Mouse (Mus musculus) brain, embryonic 14.5 days (tissue): ENCODE results near the gene Tgfbi. TPM values are rescaled to one million over a fixed set of nuclear protein-coding genes. Genes with fewer than 3 reads are reported as not detected.

Source experiments
- DNase-seq: peaks from one replicate; pipeline ENCODE4 v3.0.0-alpha.2; 2011; ENCODE audit warnings: low read depth
- CTCF ChIP-seq: fragments of 200-500 bp; IDR thresholded peaks from 2 replicates; pipeline ENCODE4 v1.5.1; 2012; ENCODE audit warnings: inconsistent platforms, mild to moderate bottlenecking, moderate library complexity, borderline replicate concordance; ENCODE audit not compliant: insufficient read depth, insufficient read length; ENCODE audit errors: extremely low read depth
- POLR2A ChIP-seq: fragments of 200-500 bp; IDR thresholded peaks from 2 replicates; pipeline ENCODE4 v1.6.1; 2012; ENCODE audit warnings: mild to moderate bottlenecking, inconsistent platforms, borderline replicate concordance; ENCODE audit not compliant: poor library complexity, insufficient read depth, insufficient read length, severe bottlenecking; ENCODE audit errors: extremely low read depth
- polyA plus RNA-seq: library from polyadenylated mRNA; depleted of rRNA; stranded (reverse); fragments of >200 nt; gene quantifications from 2 replicates; pipeline ENCODE4 v1.2.3, GENCODE M21; 2012; rRNA removed

Gene Tgfbi
- 4.1 and 7.0 TPM in 2 replicates for polyA plus RNA-seq

DNA sequence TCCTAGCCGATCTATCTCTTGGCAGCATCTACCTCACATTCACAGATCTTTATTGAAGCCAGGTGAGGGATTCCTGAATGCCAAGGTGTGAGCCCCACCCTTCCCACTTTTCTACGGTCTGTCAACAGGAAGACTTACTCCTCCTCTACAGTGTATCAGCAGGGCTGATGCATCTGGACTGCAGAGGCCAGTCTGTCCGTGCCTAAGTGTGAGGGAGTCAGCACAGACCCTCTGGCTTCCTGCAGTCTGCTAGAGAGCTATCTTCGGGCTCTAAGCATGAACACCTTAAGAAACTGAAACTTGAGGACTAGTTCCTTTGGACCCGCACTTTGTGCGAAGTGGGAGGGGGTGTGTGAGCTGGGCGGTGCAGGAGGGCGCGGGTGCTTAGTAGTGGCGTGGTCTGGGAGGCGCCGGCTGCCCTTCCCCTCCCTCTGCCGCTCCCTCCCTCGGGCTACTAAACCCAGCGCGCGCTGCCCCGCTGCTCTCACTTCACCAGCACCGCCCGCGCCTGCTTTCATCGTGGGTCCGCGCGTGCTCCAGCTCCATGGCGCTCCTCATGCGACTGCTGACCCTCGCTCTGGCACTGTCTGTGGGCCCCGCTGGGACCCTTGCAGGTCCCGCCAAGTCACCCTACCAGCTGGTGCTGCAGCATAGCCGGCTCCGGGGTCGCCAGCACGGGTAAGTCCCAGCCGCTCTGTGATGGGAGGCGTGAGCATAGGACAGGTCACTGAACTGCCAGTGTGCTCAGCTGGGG lies at the start of gene Tgfbi:
Tgfbi (plus strand) TSS at position 421 of the 754 bp plus-strand sequence.
- peak; percentile 58 for DNase-seq
- no peak for TF ChIP-seq CTCF
- TF ChIP-seq POLR2A, result no peak

DNA sequence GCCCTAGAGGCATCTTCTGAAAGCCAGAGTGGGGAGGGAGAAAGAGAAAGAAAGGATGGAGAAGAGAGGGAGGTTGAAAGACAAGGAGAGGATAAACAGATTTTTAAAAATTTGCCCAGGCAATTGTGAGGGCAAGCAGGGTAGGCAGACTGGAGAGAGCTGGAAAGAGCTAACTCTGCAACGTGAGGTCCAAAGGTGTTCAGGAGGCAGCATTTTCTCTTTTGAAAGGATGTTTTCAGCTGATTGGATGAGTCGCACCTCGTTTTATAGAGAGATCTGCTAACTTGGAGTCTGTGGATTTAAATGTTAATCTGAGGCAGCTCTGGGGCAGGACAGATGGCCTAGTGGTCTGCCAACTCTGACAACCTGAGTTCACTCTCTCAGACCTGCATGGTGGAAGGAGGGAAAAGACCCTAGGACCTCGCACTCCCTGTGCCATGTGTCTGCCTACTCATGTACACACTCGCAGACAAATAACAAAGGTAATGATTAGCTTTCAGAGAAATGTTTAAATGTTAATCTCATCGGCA lies 49.4 kb upstream of the Tgfbi start:
- TF ChIP-seq CTCF (no peak), POLR2A (no peak)
- no peak for DNase-seq

DNA sequence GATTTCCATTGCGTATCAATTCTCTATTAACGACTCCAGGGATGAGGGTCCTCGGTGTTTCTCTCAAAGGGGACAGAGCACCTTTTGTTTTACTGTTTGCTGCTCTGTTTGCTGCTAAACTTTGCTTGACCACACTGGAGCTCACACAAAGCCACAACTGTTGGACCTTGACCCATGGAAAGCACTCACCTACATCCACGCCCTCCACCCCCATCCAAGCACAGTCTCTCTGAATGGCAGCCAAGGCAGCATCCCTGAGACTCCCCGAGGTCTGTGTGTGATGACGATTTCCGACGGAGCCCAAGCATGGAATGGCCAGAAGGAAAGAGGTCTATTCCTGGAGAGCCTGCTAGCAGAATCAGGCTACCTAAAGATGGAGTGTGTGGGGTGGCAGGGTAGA lies 48.2 kb upstream of the Tgfbi start:
- TF ChIP-seq CTCF (no peak), POLR2A (no peak)
- no peak for DNase-seq

DNA sequence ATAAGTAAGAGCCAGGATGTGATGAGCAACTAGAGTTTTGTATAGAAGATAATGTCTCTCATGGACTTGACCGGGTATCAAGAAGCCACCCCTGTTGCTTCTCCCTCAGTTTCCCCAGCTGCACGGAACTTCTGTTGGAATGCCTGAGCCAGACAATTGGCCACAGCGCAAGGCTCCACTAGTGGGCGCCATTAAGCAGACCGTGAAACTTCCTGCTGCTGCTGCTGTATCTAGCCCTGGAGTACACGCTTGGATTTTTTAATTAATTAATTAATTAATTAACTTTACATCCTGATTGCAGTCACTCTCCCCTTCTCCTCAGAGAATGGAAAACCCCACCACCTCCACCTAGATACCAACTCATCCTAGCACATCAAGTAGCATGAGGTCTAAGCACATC lies 46.2 kb upstream of the Tgfbi start:
- no peak for DNase-seq
- TF ChIP-seq CTCF (peak; percentile 67), POLR2A (no peak)

DNA sequence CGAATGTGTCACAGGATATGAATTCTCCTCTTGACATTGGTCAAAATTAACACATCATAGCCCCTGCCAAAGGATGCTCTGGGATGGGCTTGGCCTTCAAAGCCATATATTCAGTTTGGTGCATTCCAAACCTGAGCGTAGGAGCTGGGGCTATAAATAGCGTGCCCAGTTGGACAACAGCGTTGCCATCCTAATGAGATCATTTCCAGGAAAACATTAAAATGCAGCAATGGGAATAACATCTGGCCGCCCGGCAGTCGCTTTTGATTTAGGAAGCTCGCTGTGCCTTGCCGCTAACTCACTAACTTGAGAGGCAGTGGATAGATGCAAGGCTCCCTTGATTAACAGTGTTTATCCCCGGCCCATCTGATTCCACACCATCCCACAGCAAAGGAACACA lies 43.0 kb upstream of the Tgfbi start:
- peak; percentile 63 for DNase-seq
- no peak for TF ChIP-seq POLR2A
- no peak for TF ChIP-seq CTCF

DNA sequence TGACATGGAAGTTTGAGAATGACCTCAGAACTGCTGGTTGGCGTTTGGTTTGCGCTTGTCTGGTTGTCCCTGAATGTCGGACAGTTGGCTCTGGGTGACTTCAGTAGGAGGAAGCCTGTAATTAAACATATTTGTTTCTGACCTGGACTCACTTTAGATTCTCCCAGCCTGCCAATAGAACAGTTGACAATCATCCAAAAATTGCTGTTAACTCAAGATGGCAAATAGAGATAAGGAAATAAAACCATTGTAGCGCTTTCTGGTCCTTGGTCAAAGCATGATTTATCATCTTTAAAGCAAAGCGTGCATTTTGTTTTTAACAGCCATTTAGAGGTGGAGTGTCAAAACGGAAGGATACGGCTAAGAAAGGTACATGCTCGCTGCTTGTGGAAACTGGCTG lies 37.7 kb upstream of the Tgfbi start:
- no peak for TF ChIP-seq POLR2A
- TF ChIP-seq CTCF, result no peak
- DNase-seq, result no peak

DNA sequence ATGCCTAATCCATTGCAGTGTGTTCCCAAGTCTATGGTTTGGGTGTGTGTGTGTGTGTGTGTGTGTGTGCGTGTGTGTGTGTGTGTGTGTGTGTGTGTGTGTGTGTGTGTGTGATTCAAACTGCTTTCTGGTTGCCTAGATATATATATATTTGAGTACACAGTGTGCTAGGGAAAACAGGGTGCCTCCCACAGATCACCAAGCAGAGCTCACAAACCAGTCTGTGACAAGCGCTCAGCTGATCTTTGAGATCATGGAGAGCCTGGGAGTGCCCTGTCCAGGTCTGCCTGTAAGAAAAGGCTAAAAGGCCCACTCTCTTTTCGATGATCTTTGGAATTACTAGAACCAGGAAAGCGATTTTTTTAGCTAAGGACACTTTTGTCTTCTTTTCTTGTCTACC lies 34.2 kb upstream of the Tgfbi start:
- no peak for TF ChIP-seq POLR2A
- no peak for DNase-seq

DNA sequence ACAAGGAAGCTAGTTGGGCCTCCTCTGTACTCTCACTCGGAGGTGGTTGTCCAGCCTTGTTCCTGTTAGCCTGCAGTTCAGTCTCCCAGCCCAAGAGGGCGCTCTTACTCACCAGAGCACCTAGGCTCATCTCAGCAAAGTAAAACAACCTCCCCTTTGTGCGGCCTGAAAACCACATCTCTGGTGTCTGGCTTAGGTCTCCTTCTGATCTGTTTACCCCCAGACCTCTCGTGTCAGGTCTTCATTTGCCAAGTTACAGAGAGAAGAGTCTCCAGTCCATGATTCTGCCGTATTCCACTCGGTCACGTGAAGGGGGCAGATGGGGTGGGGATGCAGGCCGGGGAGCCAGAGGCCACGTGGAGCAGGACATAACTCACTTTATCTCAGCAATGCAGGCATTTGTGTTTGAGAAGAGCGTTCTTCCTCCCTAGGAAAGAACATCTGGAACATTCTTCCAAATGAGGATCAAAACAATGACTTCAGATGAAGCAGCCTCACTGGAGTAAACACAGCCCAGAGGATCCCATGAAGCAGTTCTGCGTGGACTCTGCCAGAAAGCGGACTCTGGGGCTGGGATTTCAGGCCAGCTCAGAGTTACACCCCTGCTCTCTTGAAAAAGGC lies 33.5 kb upstream of the Tgfbi start:
- TF ChIP-seq CTCF (peak; percentile 76), POLR2A (no peak)
- peak; percentile 57 for DNase-seq

DNA sequence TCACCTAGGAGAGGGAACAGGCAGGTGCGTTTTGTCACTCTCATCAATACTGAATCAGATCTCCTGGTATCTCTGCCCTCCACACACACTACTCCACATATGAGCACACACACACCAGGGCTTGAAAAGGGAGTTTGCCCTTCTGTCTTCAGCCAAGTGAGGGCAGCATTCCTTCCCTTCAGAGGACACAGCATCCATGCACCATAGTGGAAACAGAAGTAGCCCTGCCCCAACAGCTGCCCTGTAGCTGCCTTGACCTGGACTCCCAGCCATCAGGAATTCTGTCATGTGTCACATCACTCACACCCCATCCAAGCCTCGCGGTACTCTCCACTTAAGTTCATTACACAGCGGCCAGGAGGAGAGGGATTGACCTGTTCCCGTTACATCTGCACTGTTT lies 31.2 kb upstream of the Tgfbi start:
- TF ChIP-seq CTCF (no peak), POLR2A (no peak)
- DNase-seq, result no peak

DNA sequence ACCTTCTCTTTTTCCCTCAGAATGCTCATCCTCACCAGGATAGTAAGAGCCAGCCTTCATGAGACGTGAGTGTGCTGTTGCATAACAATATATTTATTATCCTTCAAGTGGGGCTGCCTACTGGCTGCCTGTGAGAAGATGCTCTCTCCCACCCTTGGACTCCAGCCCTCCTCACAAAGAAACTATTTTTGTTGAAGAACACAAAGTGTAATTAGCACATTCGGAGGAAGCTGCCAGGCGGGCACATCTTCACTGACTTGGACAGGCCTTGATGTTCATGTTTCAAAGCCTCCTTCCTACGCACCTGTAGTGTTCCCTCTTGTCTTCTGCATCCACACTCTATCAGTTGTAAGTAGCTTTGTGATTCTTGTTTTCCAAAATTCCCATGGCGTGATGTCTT lies 28.9 kb upstream of the Tgfbi start:
- TF ChIP-seq POLR2A (no peak), CTCF (no peak)
- no peak for DNase-seq

DNA sequence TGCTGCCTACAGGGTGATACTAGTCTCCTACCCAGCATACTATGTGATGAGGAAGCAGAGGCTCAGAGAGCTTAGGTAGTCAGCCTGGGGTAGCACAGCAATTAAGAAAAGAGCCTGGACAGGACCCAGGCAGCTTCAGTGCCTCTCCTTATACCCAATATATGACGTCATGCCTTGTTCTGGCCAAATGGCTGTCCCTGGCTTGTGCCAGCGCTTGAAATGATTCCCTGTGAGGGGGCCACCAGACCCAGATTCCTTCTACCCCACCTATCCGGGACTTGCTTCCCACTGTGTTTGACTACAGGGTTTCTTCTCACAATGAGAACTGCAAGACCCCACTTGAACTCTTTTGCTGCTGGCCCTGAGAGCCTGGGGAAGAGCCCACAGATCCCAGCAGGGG lies 27.8 kb upstream of the Tgfbi start:
- no peak for TF ChIP-seq CTCF
- no peak for TF ChIP-seq POLR2A
- DNase-seq, result peak; percentile 86

DNA sequence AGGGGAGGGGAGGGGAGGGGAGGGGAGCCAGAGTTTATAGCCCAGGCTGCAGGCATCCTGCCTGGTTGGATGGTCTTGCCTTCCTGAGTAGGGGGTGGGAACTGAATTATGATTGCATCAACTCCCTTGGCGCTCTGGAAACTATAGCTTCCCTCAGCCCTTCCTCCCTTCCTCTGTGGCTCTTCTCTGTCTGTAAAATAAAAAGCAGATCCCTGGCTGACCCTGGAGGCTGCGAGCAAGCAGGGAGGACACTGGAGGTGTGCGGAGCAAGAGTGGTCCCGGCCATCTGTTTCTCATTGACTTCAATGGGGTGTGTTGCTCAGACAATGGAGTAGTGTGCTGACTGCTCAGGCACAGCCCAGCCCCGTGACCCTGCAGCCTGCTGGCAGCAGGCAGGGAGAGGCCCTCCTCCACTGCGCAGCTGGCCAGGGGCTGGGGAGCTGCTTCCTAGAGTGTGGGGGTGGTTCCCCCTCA lies 27.3 kb upstream of the Tgfbi start:
- TF ChIP-seq CTCF (no peak), POLR2A (no peak)
- DNase-seq, result peak; percentile 88
